9 mouse cellular contexts compared by ENCODE assay signal in genomic region chr1:165035618-165036017, GRCm38 (mm10).
DNase-seq lines count a peak whose midpoint lies in the region; ATAC-seq and TF ChIP-seq lines count a peak whose summit lies in the region.
"Had no signal": no experiment of that assay in that cellular context is flagged by ENCODE, and none has a peak within 500 bp of the region (broad histone marks: within the 10 kb centered on the region; RNA-seq: fewer than 3 reads in every experiment).

No protein-coding gene starts in this region.

- no peak overlapping the region for H3K27ac ChIP-seq in forebrain, embryonic 14.5 days (ENCODE audit: low read depth, low read length)
- H3K27ac ChIP-seq in forebrain, embryonic 11.5 days (ENCODE audit: low read depth, low read length): no peak overlapping the region
- H3K27ac ChIP-seq in small intestine, adult 2 months (ENCODE audit: insufficient read depth, low read depth, low read length): no peak overlapping the region

- H3K27me3 ChIP-seq in forebrain, embryonic 14.5 days (replicated peaks; ENCODE audit: control insufficient read depth, insufficient read depth, low read length): no peaks in the 10 kb centered on the region
- H3K27me3 ChIP-seq in forebrain, embryonic 11.5 days (ENCODE audit: control insufficient read depth, insufficient read depth, low read length): no peaks in the 10 kb centered on the region
- H3K27me3 ChIP-seq in small intestine, adult 2 months (ENCODE audit: control insufficient read depth, insufficient read depth, low read length): no peaks in the 10 kb centered on the region

- no peak overlapping the region for H3K4me3 ChIP-seq in forebrain, embryonic 14.5 days (ENCODE audit: low read depth, low read length)
- H3K4me3 ChIP-seq in forebrain, embryonic 11.5 days (ENCODE audit: low read depth, low read length): no peak overlapping the region
- H3K4me3 ChIP-seq in small intestine, adult 2 months (ENCODE audit: low read depth, low read length): no peak overlapping the region

- no peak overlapping the region for H3K9ac ChIP-seq in forebrain, embryonic 14.5 days (ENCODE audit: low read length)
- H3K9ac ChIP-seq in forebrain, embryonic 11.5 days (ENCODE audit: low read length): no peak overlapping the region

- WGBS in forebrain, embryonic 14.5 days: 86% methylated on average over 1 of the region's 1 CpGs
- 89% methylated on average over 1 of the region's 1 CpGs for WGBS in forebrain, embryonic 11.5 days
- WGBS in small intestine, adult 2 months: 86% methylated on average over 1 of the region's 1 CpGs

- H3K4me2 ChIP-seq in forebrain, embryonic 14.5 days (ENCODE audit: low read length): no peak overlapping the region
- no peak overlapping the region for H3K4me2 ChIP-seq in forebrain, embryonic 11.5 days (ENCODE audit: low read depth, low read length, severe bottlenecking)

- no peaks in the 10 kb centered on the region for H3K4me1 ChIP-seq in forebrain, embryonic 14.5 days (ENCODE audit: control insufficient read depth, insufficient read depth, low read length)
- no peaks in the 10 kb centered on the region for H3K4me1 ChIP-seq in forebrain, embryonic 11.5 days (replicated peaks; ENCODE audit: control insufficient read depth, insufficient read depth, low read length)
- no peaks in the 10 kb centered on the region for H3K4me1 ChIP-seq in small intestine, adult 2 months (ENCODE audit: control insufficient read depth, insufficient read depth, insufficient read length, low read length)

- TF ChIP-seq POLR2A in small intestine, adult 2 months (IDR thresholded peaks at IDR 0.05; ENCODE audit: low read depth, low read length): no peak

- H3K36me3 ChIP-seq in forebrain, embryonic 14.5 days (ENCODE audit: control insufficient read depth, insufficient read depth, low read length): no peaks in the 10 kb centered on the region
- H3K36me3 ChIP-seq in forebrain, embryonic 11.5 days (ENCODE audit: control insufficient read depth, insufficient read depth, low read length): no peaks in the 10 kb centered on the region
- no peaks in the 10 kb centered on the region for H3K36me3 ChIP-seq in small intestine, adult 2 months (ENCODE audit: control insufficient read depth, insufficient read depth, low read length)
- H3K36me3 ChIP-seq: G1E had no signal

- no peak for ATAC-seq in forebrain, embryonic 14.5 days
- ATAC-seq in forebrain, embryonic 11.5 days (replicated peaks; ENCODE audit: low FRiP score): no peak

- intact Hi-C loops in left cerebral cortex, postnatal 10 days (cut with DNase I): loop anchor here (5.0 kb wide), 4 partner anchors 87 to 578 kb away; partner anchors contain the start of gene Atp1b1

- H3K9me3 ChIP-seq in forebrain, embryonic 14.5 days (replicated peaks; ENCODE audit: control insufficient read depth, low read length): no peaks in the 10 kb centered on the region
- no peaks in the 10 kb centered on the region for H3K9me3 ChIP-seq in forebrain, embryonic 11.5 days (ENCODE audit: control insufficient read depth, low read length)

- peak; percentile 54 for DNase-seq in forebrain, embryonic 14.5 days (ENCODE audit: low spot score)
- no peak for DNase-seq in forebrain, embryonic 11.5 days (ENCODE audit: low spot score)
- peak; percentile 7 to 8 for DNase-seq in spleen, postnatal 36 days (ENCODE audit: low spot score in 2 of 2)
- DNase-seq in spleen, adult 12 weeks (ENCODE audit: low spot score): no peak
- peak; percentile 25 for DNase-seq in gastrocnemius, postnatal 10 days
- peak; percentile 47 to 69 for DNase-seq in left cerebral cortex, postnatal 10 days (ENCODE audit: extremely low spot score in 1 of 2, low spot score in 2 of 2)
- no peak for DNase-seq in thymus, postnatal 4 days

- peak; percentile 48; the same call in 1 of the 2 replicates for TF ChIP-seq CTCF in small intestine, adult 2 months (IDR thresholded peaks at IDR 0.05; ENCODE audit: extremely low read depth, insufficient read length, insufficient replicate concordance, low read depth, low read length)

Comparison
In these comparisons a context has a peak if more than half of its experiments do, and no peak if none do; other contexts are left out.
1. DNase-seq: peak in forebrain, embryonic 14.5 days (single experiment), spleen, postnatal 36 days (2 of 2), gastrocnemius, postnatal 10 days (single experiment) and left cerebral cortex, postnatal 10 days (2 of 2); none in forebrain, embryonic 11.5 days (single experiment), spleen, adult 12 weeks (single experiment) and thymus, postnatal 4 days (single experiment).